Mouse (Mus musculus) adrenal gland, adult 8-10 months (tissue): ENCODE measurements around the gene Psmb5. TPM values are rescaled to one million over a fixed set of nuclear protein-coding genes. Genes with fewer than 3 reads are reported as not detected.

Experiments
- DNase-seq: peaks from one replicate; pipeline ENCODE4 v3.0.0; 2022
- total RNA-seq, 4 experiments: library from RNA; stranded (reverse); gene quantifications; 2 replicates each; pipeline ENCODE4 v1.2.4; 2022

The Psmb5 gene
- 100 to 1,000 TPM; 254 to 479 (median 341) TPM for total RNA-seq

DNA sequence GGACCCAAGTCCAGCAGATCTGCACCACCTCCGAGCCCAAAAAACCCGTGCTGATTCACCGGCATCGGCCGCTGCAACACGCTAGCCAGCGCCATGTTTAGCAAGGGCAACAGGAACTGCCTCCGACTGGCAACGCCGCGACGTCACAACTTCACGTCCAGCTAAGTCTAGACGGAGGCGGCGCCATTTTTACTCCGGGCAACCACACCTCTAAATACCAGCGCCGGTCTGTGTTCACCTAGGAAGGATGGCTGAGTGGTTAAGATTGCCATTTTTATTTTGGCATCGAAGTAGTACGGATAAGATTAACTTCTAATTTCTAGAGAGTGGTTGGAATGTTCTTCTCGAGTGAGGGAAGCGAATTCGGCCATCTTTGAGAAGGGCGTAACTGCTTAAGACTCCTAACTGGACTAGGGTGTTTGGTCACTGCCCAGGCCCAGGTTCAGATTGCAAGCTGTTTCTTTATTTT, at the start of gene Psmb5:
TSS of gene Psmb5 (minus strand) at position 126 of the 469 bp plus-strand sequence.
- DNase-seq = peak; percentile 86

DNA sequence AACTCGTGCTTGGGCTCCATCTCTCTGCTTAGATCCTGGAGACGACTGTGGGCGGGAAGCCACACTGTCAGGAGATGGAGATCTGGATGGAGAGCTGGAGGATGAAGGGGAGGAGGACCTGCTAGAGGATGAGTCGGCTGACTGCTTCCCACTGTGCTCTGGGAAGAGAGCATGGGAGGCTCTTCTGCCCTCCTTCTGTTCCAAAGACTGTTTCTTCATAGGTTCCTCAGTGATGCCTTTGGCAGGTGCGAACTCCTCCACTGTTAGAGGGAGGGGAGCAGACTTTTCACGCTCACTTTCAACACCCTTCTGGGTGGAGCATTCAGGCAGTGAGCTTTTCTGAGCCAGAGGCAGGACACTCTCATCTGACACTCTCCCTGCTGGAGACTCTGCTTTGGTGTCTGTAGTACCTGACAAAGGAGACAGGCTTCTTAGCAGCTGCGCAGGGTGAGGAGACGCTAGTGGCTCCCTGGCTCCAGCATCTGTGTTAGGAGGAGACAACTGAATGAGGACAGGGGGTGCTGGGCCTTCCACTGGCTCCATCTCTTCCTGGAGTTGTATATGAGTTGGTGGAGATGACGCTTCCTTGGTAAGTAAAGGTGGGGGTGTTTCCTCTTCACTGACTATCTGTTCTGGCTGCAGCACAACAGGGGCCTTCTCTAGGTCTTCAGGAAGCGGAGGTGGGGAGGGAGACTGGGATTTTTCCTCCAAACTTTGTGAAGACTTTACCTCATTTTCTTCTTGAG, 46.8 kb upstream of the Psmb5 start:
- no peak for DNase-seq

DNA sequence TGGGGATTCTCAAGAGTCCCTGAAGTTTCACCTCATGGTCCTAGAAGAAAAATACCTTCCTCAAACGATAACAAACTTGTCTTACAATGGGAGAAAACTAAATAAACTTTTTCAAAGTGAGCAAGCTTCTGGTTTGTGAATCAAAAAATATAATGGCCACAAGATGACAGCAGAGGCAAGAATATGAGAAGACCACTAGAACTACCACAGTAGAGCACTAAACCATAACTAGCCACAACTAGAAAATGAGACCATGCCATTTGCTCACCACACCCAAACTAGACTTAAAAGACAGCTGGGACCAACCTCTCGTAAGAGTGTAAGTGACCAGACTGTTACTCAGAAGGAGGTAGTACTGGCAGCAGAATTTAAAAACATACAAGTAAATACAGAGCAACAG, 42.2 kb upstream of the Psmb5 start:
- DNase-seq = no peak

DNA sequence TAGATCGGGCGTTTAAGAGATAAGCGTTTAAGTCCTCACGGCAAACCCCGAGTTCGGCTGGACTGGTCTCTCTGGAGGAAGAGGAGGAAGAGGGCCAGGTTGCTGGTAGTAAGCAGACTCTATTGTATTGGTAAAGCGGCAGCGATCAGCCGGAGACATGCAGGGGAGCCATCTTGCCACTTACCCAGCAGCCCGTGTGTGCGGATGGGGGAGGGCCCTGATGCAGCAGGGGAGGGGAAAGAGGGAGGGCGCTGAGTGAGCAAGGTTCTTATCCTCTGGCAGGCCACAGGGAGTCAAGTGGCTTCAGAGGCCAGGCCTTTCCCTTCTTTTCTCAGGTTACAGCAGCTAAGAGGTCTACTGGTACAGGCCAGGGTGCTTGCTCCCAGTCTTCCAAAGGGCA, 35.7 kb upstream of the Psmb5 start:
- DNase-seq = peak; percentile 88

DNA sequence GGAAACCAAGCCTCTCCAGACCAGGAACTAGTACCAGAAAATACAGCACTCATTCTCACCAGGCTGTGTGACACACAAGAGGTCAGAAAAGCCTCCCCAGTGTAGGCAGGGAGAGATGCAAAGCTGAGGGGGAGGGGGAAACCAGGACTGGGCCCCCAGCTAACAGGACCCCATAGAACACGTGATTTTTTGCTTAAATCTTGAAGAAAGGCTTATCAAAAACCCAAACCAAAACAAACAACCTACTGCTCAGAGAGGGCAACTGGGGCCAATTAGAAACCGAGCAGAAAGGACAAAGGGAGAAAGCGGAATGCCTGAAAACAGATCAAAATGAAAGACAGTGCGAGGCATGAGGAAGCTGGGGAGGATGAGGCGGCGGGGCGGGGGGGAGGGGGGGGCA, 35.0 kb upstream of the Psmb5 start:
- no peak for DNase-seq

DNA sequence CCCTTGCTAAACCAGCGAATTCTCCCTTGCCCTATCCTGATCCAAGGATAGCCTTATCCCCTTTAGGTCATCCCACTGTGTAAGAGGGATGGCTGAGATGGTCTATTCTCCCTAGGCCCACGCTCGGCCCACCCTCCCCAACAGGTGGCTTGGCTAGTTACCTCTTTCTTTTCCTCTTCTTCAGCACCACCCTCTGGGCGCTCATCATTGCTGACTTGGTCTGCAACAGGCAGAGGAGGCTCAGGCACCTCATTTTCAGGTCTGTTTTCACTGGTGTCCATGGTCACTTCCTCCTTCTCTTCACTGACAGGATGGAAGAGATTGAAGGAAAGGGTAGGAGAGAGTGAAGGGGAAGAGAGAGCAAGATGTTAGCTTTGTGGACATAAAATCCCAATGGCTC, 33.7 kb upstream of the Psmb5 start:
- DNase-seq = no peak

DNA sequence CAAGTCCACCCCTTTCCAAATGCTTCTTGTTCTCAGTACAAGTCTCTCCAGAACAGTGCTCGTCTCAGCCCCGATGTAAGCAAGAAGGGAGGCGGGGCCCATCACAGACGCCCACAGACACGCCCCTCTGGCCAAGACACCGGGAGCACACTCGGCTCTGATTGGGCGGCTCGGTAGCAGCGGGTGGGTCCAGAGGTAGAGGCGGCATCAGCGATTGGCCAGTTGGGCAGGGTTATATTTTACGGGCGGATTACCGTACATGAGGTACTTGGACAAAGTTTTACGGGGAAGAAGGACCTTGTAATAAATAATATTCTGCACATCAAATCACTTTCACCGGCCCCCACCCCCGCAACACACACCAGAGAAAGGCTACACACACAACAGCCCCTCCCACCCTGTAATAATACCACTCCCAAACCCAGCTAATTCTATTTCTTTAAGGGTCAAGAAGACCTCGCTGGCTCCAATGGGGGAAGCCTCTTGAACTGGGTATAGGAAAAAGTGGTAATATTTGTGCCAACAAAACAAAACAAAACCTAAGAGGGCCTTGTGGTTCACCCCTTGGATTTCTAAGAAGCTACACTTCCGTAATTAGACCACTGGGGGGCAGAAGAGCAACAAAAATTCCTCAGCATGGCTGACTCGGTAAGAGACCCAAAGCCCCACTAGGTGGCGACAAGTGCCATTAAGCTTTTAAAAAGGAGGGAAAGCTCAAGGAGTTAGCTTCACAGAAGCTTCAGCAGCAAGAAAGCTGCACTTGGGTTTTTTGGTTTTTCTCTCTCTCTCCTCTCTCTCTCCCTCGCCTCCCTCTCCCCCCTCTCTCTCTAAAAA, 33.0 kb upstream of the Psmb5 start:
- peak; percentile 56 for DNase-seq

DNA sequence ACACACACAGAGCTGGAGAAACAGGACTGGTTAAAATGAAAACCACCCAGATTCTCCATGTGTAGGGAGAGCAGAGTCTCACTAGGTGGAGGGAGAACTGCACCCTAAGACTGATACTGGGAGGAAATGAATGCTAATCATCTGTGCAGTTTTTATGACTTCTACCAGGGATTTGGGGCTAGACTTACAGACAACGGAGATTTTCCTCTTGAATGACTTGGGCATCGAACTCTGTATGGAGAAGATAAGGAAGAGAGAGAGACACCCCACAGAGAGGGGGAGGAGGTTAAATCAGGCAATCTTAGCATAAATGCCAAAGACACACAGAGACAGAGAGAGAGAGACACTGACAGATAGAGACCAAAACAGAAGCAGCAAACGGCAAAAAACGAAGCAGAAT, 30.1 kb upstream of the Psmb5 start:
- DNase-seq = no peak

DNA sequence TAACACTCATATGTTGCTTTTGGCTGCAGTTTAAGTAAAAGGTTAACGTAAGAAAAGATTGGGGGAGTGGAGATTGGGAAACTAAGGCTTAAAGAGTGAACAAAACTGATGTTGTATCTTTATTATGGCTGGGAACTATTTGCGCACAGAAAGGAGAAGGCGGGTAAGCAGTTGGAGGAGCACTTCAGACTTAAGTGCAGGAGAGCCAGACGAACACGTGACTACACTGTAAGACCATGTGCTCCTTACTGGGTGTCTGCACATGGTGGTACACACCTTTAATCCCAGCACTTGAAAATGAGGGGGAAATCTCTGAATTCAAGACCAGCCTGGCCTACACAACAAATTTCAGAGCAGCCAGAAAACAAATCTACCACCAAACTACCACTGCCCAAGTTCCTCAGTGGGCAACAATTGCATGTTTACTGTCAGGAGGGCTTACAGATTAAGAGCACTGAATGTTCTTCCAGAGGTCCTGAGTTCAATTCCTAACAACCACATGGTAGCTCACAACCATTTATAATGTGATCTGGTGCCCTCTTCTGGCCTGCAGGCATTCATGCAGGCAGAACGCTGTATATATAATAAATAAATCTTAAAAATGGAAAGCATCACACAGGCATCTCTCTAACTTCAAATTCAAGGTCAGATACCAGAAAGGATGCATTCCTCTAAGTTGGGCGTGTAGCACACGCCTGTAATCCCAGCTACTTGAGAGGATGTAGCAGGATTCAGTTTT, 29.2 kb upstream of the Psmb5 start:
- no peak for DNase-seq

DNA sequence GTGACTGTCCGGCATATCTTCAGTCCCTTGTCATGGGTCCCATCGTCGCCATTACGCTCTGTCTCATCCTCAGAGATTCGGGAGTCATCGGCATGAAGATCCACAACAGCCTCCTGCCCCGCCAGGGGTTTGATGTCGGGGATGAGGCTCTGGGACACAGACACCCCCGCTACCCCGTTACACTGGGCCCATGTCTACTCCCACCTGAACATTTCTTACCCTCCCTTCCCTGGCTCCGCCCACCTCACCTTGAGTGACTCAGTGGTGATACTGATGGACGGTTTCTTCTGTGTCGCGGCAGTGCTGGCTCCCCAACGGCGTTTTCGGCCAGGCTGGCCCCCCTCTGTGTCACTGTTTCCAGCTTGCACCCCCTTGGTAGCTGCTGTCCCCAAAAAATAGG, 28.6 kb upstream of the Psmb5 start:
- no peak for DNase-seq

DNA sequence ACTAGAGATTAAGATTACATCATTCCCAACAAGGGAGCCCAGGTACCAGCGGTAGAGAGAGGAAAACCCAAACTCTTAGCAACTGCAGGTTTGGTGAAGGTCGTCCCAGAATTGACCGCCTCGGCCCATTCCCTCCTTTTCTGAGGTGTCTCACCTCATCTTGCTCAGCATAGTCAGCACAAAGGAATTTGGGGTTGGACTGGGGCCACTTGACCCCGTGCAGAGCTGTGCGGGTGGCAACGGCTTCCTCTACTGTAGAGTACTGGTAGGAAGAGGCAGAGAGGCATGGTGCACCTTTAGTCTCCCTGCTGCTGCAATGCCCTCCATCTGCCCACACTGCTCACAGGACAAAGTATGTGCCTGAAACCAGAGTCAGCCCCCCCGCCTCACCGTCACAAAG, 26.5 kb upstream of the Psmb5 start:
- no peak for DNase-seq

DNA sequence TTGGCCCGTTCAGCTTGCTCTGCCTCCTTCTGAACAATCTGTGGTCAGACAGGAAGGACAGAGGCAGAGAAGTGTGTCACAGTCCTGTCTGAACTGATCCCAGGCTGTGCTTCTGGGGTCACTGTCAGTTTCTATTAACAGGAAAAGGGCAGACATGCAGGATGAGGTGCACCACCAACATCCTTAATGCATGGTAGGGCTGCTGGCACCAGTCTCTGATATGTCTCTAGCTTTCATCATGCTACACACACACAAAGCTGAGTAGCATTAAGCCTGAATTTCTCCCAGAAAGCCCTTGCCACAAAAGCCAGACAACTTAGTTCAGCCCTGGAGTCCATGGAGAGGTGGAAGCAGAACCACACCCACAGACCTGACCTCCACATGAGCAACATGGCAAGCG, 25.2 kb upstream of the Psmb5 start:
- DNase-seq = no peak

DNA sequence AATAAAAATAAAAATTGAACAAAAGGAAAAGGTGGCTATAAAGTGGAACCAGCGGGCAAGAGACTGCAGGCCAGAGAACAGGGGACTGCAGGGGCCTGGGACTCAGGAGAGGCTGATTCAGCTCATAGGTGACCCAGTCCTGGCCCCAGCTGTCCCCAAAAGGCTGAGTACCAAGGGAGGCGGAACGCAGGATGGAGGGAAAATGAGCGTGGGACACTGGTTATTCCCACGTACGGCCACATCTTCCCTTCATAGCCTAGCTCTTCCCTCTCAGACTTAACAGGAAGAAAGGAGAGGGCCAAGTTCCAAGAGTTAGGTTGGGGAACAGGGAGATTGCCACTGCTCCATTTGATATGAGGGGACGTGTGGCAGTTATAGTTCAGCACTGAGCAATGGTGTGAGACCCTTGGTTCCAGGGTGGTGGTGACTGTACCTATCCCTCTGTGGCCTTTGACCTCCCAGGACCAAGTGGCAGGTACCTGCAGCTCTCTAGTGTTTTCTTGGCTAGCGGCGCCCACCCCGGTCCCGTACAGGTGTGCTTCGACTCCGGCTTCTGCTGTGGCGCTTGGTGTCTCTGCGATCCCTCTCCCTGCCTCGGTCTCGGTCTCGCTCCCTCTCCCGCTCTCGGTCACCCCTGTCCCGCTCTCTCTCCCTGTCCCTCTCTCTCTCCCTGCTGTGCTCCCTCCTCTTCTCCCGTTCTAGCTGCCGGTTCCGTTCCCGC, 24.6 kb upstream of the Psmb5 start:
- DNase-seq = no peak

DNA sequence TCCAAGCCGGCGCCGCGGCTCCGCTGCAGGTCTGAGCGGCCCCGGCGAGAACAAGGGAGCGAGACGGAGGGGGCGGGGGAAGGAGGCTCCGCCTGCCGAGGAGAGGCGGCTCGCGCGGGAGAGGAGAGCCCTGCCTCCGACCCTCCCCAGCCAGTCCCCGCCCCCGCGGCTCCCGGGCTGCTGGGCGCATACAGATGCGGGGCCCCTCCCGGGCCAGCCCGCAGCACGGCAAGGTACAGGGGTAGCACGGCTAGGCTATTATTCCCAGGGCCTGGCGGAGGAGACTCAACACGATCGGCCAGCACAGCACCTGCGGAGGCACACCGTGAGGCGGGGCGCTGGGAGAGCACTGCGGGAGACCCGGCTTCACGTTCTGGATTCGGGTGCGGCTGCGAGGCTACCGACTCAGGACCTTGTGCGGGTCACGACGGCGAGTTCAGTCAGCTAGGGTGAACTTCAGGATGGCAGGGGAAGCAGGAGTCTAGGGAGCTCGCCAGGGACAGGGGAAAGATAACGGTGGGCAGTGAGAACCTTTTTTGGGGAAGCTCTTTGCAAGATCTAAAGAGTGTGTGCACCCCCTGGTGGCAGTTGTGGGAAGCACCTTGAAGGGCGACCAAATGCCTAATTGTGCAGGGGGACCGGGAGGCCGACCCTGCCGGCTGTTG, 23.6 kb upstream of the Psmb5 start, which contains the start of gene Cdh24:
TSS of gene Cdh24 (minus strand) at position 60 of the 665 bp plus-strand sequence.
- DNase-seq = peak; percentile 81

DNA sequence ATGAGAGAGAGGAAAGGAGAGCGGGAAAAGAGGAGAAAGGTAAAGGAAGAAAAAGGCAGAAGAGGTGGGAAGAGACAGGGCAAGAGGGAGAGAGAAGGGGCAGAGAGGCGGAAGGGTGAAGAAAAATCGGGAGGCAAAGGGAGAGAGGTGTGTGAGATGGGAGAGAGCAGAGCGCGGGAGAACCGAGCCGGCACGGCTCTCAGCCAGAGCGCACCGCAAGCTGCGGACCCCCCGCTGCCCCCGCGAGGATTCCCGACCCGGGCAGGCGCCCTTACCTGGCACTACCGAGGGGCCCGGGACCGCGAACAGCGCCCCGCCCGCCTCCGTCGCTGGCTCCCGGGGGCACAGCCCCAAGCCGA, 23.1 kb upstream of the Psmb5 start, which contains the start of gene Gm17606:
TSS of gene Gm17606 (plus strand) at position 7 of the 359 bp plus-strand sequence.
- no peak for DNase-seq

DNA sequence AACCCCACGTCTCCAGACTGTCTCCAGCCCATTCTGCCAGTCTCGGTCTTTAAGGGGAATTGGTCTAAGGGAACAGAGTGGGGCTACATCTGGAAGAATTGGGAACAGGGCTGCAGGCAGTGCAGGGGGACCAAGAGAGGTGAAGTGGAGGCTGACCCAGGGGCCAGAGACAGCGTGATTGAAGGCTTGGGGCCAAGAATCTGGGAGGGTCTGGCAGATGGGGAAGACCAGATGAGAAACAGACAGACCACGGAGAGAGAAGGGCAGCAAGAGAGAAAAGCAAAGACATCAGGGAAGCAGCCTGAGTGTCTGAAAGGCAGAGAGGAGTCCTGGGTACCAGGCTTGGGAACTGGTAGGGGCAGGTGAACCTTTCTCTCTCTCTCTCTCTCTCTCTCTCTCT, 22.3 kb upstream of the Psmb5 start:
- no peak for DNase-seq

DNA sequence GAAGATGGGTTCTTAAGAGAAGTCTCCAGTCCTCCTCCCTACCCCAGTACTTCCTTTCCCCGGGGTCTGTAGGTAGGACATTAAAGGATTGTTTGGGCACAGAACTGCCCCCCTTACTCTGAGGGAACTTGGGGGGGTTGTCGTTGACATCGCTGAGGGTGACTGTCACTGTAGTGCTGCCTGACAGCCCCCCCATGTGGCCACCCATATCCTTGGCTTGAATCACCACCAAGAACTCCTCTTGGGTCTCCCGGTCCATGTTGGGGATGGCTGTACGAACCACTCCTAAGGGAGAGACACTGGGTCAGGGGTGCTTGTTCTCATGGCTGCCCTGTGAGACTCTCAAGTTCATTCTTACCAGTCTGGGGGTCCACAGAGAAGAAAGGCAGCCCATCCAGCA, 20.4 kb upstream of the Psmb5 start:
- no peak for DNase-seq

DNA sequence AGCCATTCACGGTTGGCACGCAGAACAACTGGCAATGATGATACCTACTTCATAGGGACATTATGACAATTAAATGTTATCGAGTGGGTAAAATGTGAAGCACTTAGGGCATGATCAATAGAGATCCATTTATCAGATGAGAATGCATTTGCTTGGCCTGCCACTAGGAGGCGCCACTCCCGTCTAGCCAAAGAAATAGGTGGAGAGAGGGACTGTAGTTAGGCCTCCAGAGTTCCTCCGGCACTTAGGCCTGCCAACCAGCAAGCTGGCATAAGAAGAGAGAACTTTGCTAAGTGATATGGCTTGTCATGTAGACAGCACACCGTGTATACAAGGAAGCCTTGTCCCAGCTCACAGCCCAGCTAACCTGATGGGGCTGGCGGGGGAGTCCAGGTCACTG, 19.1 kb upstream of the Psmb5 start:
- DNase-seq = no peak

DNA sequence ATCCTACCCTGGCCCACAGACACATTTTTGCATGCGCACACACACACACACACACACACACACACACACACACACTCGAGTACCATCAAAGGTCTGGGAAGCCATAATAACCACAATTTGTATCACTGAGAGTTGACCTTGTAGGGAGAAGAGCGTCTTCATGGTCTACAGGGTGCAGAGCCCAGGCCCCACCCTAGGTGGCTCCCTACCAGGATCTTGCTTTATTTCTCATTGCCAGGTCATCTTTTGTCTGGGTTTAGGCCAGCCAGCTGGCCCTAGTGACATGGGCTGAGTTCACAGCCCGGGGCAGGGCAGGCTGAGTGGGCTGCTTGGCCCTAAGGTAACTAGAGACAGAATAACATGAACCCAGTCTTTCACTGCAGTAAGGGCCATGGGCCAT, 16.4 kb upstream of the Psmb5 start:
- no peak for DNase-seq

DNA sequence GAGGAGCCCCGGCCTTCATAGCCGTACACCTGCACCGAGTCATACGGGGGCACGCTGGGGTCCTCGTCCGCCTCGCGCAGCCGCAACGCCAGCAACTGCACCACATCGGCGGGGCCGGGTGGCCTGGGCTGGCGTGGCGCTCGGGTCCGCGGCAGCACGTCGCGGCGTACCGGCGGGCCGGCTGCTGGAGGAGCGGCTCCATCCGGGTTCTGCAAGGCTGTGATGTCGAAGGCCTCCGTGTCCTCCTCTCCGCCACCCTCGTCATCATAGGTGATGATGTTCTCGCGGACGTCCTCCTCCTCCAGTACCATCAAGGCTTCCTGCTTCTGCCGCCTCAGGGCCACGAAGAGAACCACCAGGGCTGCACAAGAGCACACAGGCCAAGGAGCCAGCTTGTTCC, 14.4 kb upstream of the Psmb5 start:
- no peak for DNase-seq

DNA sequence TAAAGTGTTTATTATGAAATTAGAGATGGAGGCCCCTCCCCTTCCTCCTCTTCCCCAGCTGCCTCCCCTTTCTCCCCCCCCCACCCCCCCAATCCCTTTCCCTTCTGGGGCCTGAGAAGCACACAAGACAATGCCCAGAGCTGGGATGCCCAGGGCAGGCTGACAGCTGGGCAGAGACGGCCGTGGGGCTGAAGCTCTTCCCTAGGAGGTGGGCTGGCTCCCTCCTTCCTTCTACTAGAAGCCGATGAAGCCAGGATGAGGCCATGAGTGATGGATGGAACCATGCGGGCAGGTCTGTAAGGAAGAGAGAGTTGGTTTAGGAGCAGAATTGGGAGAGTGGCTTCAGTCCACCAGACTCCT, 13.4 kb upstream of the Psmb5 start:
- DNase-seq = no peak
